Mouse (Mus musculus): Measurements from ENCODE around the gene Plcl1.

GRCm38 (mm10) chr1:55686261-55686660 is 280.5 kb downstream of the Plcl1 start:
- TF ChIP-seq CTCF (IDR thresholded peaks at IDR 0.05; ENCODE audit: insufficient read depth, low read depth, low read length) (no peak), POLR2A (IDR thresholded peaks at IDR 0.05; ENCODE audit: insufficient read depth, low read depth, low read length) (no peak)
